Mouse (Mus musculus) telencephalon, adult 2 months (tissue): Measurements from ENCODE around the gene St14.
"Not testable (repeated sequence)": the region's sequence is repeated elsewhere in the genome, so short reads cannot be mapped to it uniquely, and the experiment has no call there.

Source experiments
- DNase-seq: peaks from one replicate; pipeline ENCODE4 v3.0.0-alpha.2; 2011; ENCODE audit warnings: low read depth, low spot score

Gene St14

DNA sequence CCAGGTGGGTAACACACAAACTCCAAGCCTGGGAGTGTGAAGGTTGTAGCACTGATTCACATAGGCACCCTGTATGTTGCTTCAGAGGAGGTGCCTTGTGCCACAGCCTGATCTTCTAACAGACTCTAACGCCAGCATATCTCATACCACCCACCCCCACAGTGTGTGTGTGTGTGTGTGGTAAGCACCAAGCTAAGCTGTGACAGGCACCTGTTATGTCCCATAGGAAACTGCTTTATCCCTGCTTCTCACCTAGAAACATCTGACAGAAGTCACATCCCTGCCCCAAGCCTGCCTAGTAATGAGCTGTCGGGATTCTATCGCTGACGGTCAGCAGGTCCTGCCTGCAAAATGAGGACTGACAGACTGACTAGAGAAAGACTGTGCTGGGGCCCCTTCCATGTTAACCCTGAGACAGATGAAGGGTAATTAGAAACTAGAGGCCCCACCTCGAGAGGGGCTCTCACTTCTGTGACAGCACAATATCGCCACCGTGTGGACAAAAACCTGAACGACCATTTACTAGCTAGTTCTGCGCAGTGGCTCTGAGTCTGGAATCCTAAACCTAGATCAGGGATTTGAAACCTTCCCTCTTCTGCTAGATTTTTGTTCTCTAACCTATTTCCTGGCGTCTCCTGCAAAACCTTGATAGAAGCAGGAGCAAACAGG lies 45.4 kb downstream of the St14 start:
- DNase-seq, result no peak

DNA sequence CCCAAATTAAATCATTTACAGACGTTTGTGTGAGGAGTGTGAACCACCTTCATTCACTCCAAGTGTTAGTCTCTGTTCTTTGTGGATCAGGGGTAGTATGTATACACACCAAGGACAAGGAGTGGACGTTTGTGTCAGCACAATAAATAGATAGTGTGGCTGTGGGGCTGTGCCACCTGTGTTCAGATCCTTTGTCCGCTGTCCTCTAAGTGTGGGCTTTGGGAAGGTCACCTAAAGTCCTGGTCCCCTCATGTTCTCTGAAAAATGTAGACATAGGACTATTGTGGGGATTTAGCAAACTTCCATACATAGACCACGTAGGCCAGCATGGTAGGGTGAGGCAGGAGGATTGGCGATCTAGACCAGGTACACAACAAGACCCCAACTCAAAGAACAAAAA lies 46.1 kb downstream of the St14 start:
- no peak for DNase-seq

DNA sequence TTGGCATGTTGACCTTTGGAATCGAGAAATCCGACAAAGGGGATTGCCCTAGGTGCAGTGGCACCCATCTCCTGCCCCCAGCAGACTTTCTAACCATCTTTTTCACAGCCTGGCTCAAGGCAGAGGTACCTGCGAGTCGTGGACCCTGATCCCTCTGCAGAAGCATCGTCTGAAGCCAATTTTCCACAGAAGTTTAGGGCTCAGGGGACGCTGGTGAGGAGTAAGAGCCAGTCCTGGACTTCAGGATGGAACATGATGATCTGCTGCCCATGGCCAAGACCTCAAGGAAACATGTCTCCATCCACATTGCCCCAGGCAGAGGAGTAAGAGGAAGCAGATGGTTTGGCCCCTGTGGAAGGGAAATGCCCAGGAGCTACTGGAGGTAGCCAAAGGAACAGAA lies 48.9 kb downstream of the St14 start:
- DNase-seq, result no peak

DNA sequence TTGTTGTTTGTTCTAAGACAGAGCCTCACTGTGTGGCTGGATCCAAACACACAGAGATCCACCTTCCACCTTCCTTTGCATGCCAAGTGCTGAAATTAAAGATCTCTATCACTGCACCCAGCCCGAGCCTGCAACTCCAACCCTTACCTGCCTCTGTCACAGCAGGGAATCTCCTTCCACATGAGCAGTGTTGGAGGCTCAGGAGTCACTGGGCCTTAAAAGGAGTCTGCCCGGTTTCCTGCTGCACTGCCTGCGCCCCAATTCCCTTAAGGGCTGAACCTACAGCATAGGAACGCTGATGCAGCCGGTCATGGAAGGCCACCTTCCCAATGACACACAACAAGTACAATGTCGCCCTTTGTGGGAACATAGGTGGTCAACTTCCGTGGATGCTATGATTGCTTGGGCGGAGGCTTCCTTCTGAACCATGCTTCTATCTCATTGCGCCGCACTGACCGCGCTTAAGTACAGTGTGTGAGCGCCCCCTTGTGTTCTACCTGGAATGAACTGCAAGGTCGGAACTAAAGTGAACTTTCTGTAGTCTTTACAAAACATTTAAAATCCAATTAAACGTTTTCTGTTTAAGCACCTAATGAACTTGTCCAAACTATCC lies 49.5 kb downstream of the St14 start:
- peak; percentile 65 for DNase-seq

DNA sequence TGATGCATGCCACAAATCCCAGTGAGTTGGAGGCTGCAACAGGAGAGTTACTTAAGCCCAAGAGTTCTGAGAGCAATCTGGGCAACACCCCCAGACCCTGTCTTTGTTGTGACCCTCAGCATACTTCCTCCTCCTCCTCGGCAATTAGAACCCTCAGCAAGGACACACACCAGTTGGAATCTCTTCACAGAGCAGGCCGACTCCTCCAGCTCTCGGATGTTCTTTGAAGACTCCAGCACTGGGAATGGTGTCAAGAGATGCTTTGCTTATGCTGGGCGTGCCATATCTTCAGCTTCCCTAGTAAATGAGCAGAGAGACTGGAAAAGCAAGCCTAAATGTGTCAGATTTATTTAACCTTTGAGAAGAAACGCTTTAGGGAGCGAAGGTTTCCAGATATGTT lies 50.9 kb downstream of the St14 start:
- DNase-seq, result no peak

DNA sequence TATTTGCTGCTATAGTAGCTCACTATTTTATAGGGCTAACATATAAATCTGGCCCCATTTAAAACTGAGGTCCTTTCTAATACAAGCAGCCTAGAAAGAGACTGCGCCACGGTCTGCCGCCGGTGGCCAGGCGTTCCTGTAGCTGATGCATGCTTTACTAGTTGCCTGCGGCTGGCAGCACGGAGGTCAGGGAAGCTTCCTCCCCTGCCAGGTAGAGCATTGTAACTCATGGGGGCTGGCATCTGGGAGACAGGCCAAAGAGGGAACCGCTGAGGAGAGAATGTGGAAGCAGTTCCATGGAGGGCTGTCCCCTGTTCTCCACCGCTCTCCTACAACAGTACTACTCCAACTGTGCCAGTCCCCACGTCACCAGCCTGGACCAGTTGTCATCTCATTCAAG lies 56.8 kb downstream of the St14 start:
- DNase-seq, result no peak

DNA sequence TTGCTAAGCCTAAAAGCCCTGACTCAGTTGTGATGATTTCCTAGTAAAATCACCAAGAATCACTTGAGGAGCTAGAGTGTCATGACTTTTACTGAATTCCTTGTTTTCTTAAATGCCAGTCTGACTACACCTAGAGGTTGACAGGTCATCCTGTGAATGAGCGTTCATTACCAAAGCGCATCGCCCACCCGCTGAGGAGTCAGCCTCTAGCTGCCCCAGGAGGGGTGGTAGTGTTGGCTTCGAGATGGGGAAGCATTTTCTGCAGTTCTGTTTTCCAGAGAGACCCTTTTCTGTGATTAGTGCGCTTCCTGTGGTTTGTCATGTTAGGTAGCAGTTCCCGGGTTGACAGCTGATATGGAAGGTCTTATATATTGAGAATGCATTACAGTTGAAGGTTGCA lies 57.9 kb downstream of the St14 start:
- no peak for DNase-seq

DNA sequence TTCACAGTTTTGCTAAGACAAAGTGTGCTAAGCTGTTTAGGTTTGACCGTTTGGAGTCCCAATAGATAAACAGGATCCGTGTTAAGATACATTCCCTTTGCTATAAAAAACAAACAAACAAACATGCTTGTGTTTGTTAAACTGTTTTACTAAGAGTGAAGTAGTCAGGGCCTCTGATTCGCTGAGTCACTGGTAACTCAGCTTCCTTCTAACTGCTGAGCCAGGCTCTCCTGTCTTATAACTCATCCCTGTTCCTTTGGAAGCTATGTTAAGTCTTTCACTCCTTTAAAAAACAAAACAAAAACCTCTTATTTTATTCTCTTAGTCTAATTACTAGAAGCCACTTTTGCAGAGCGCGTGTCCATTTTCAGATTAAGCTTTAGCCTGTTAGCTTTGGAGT lies 59.4 kb downstream of the St14 start:
- DNase-seq, result no peak

DNA sequence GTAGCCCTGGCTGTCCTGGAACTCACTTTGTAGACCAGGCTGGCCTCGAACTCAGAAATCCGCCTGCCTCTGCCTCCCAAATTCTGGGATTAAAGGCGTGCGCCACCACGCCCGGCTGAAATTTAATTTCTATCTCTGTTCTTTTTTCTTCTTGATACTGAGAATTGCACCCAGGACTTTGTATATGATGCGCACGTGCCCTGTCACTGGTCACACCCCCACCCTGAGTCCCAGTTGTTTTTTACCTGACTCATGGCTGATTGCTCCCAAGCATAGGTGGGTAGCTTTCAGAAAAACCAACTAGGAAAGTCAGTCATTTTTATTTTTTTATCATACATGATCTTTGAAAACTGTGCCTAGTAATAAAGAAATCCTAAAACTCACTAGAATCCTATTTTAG lies 60.9 kb downstream of the St14 start:
- DNase-seq, result no peak

DNA sequence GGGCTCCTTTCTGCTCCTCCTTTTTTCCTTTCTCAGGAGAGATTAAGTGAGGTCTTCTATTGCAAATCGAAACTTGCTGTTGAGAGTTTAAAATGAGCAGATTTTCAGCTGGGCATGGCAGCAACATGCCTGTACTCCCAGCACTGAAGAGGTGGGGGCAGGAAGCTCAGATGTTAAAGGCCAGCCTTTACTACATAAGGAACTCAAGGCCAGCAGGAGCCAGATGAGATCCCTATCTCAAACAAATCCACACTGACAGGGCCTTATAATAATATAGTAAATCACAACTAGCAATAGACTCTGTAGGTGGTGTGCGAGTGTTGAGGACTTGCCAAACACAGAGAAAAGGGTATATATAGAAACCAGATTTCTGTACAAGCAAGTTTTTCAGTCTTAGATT lies 72.9 kb downstream of the St14 start:
- DNase-seq, result peak; percentile 38

DNA sequence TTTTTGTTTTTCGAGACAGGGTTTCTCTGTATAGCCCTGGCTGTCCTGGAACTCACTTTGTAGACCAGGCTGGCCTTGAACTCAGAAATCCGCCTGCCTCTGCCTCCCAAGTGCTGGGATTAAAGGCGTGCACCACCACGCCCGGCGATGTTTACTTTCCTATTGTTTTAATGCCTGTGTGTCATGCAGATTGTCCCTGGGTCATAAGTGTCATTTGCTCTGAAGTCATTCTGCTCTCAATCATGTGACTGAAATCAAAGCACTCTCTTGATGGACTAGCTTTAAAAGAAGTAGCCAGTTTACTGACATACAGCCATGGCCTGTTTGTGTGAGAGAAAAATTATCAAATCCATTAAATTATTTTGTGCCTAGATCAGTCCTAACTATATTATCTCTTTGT lies 80.1 kb downstream of the St14 start:
- not testable (repeated sequence) for DNase-seq

DNA sequence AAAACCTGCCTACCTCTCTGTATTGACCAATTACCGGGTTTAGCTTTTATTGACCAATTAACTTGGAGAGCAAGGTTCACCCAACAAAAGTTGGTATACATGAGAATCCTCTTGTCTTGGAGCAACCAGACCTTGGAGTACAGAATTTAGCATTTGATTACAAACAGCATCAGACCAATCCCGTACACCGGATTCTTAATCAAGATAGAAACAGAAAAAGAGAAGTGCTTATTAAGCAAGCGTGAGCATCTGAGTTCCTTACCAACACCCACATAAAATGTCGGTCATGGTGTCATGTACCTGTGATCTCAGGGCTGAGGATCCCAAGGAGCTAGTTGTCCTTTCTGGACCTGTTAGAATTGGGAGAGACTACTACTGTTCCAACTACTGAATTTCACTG lies 81.4 kb downstream of the St14 start:
- no peak for DNase-seq
